Mouse (Mus musculus) forebrain, postnatal 0 days (tissue): ENCODE results near the gene Aldh1l2. TPM values are rescaled to one million over a fixed set of nuclear protein-coding genes. Genes with fewer than 3 reads are reported as not detected.
A peak's percentile ranks its signal among the peaks of the same experiment; 100 is the strongest.

Experiments used
- ATAC-seq: fragments of 200-750 bp; cut with Nextera tagmentation; 2 replicates; pipeline ENCODE4 v1.8.0; 2017; ENCODE audit warnings: mild to moderate bottlenecking, moderate library complexity
- DNase-seq: peaks from one replicate; pipeline ENCODE4 v3.0.0-alpha.2; 2015
- H3K27ac ChIP-seq: fragments of 300-500 bp; sonication (generic); 2 replicates; pipeline ENCODE4 v1.5.1; 2014; ENCODE audit warnings: low read depth, mild to moderate bottlenecking, antibody characterized with exemption, low read length, moderate library complexity, mixed read lengths
- H3K27me3 ChIP-seq: fragments of 300-500 bp; sonication (generic); 2 replicates; pipeline ENCODE4 v1.6.1; 2014; ENCODE audit warnings: mild to moderate bottlenecking, low read length, mixed read lengths; ENCODE audit not compliant: insufficient read depth
- H3K36me3 ChIP-seq: fragments of 300-500 bp; sonication (generic); 2 replicates; pipeline ENCODE4 v1.6.1; 2014; ENCODE audit warnings: mild to moderate bottlenecking, moderate library complexity; ENCODE audit not compliant: insufficient read depth
- H3K4me1 ChIP-seq: fragments of 300-500 bp; sonication (generic); 2 replicates; pipeline ENCODE4 v1.6.1; 2014; ENCODE audit warnings: antibody characterized with exemption; ENCODE audit not compliant: insufficient read depth
- H3K4me2 ChIP-seq: fragments of 300-500 bp; sonication (generic); 2 replicates; pipeline ENCODE4 v1.6.1; 2014; ENCODE audit warnings: low read depth, mild to moderate bottlenecking, moderate library complexity
- H3K4me3 ChIP-seq: fragments of 300-500 bp; sonication (generic); 2 replicates; pipeline ENCODE4 v1.5.1; 2014; ENCODE audit warnings: low read depth, low read length, mixed read lengths
- H3K9ac ChIP-seq: fragments of 300-500 bp; sonication (generic); 2 replicates; pipeline ENCODE4 v1.6.1; 2014; ENCODE audit warnings: mild to moderate bottlenecking
- H3K9me3 ChIP-seq: fragments of 300-500 bp; sonication (generic); 2 replicates; pipeline ENCODE4 v1.6.1; 2016; ENCODE audit warnings: low read length
- CTCF ChIP-seq: sonication (generic); IDR thresholded peaks from 2 replicates; pipeline ENCODE4 v1.5.1; 2016; ENCODE audit warnings: antibody characterized with exemption, control low read depth, low read depth
- WGBS: fragments of 180-500 bp; shearing (Covaris S2); extraction: QIAGEN DNeasy Blood & Tissue Kit; methylation state at CpG from one replicate; pipeline ENCODE4 v1.1.7; 2014; 5-methylcytosine and 5-hydroxymethylcytosine counted together
- polyA plus RNA-seq: library from polyadenylated mRNA; unstranded; fragments of >200 nt; fragmentation: Nextera tagmentation; extraction: Ambion mirVana; gene quantifications from 2 replicates; pipeline ENCODE4 v1.2.1, GENCODE M21; 2015
- total RNA-seq: library from RNA; depleted of rRNA; stranded (reverse); fragments of >200 nt; gene quantifications from 2 replicates; pipeline ENCODE4 v1.2.3, GENCODE M21; 2014; rRNA removed

The Aldh1l2 gene
- total RNA-seq: 25.1 and 29.5 TPM in 2 replicates
- polyA plus RNA-seq: 6.4 and 9.2 TPM in 2 replicates

- DNase-seq (no peak), ATAC-seq (peak; percentile 89)
- Histone ChIP-seq H3K36me3 (no peaks in the 10 kb centered on the region), H3K27ac (peak within 1 kb of the TSS; percentile 88), H3K4me2 (peak within 1 kb of the TSS; percentile 78), H3K9me3 (no peaks in the 10 kb centered on the region), H3K27me3 (no peaks in the 10 kb centered on the region), H3K4me3 (peak within 1 kb of the TSS; percentile 67), H3K4me1 (peaks cover 12% of the 10 kb centered on the region), H3K9ac (peak within 1 kb of the TSS; percentile 89)
- no peak for TF ChIP-seq CTCF
- under 1% methylated on average over 21 of the region's 21 CpGs for WGBS
Observed at GRCm38 (mm10) chr10:83533910-83534283, at the start of gene Aldh1l2. Aldh1l2 (minus strand) TSS chr10:83534140.

- Histone ChIP-seq H3K9ac (no peak overlapping the region), H3K9me3 (no peaks in the 10 kb centered on the region), H3K4me1 (no peaks in the 10 kb centered on the region), H3K4me2 (no peak overlapping the region), H3K27me3 (no peaks in the 10 kb centered on the region), H3K4me3 (no peak overlapping the region), H3K36me3 (peaks cover 68% of the 10 kb centered on the region), H3K27ac (no peak overlapping the region)
- ATAC-seq (no peak), DNase-seq (no peak)
- TF ChIP-seq CTCF: 0 out of 2 replicates have a peak, but pooled peaks have one; percentile 20
- 96% methylated on average over 7 of the region's 7 CpGs for WGBS
Observed at GRCm38 (mm10) chr10:83565449-83566441, 31.8 kb upstream of the Aldh1l2 start.

GRCm38 (mm10) chr10:83563005-83563404 is 29.1 kb upstream of the Aldh1l2 start:
- no peak overlapping the region for H3K4me2 ChIP-seq
- peaks cover 78% of the 10 kb centered on the region for H3K36me3 ChIP-seq
- TF ChIP-seq CTCF: no peak
- no peaks in the 10 kb centered on the region for H3K9me3 ChIP-seq
- no peak overlapping the region for H3K9ac ChIP-seq
- no peaks in the 10 kb centered on the region for H3K27me3 ChIP-seq
- H3K27ac ChIP-seq: no peak overlapping the region
- no peak overlapping the region for H3K4me3 ChIP-seq
- no peaks in the 10 kb centered on the region for H3K4me1 ChIP-seq
- ATAC-seq (no peak), DNase-seq (no peak)

GRCm38 (mm10) chr10:83545341-83545740 is 11.4 kb upstream of the Aldh1l2 start:
- Histone ChIP-seq H3K4me2 (peak overlapping the region; percentile 53; the same call in 1 of the 2 replicates), H3K27me3 (no peaks in the 10 kb centered on the region), H3K36me3 (peaks cover 16% of the 10 kb centered on the region), H3K9ac (no peak overlapping the region), H3K9me3 (no peaks in the 10 kb centered on the region), H3K4me1 (peaks cover 8% of the 10 kb centered on the region; the same call in 1 of the 2 replicates), H3K4me3 (no peak overlapping the region), H3K27ac (no peak overlapping the region)
- no peak for TF ChIP-seq CTCF
- WGBS: 69% methylated on average over 3 of the region's 3 CpGs
- ATAC-seq: no peak
- no peak for DNase-seq

- no peak for DNase-seq
- H3K4me1 ChIP-seq: peaks cover 8% of the 10 kb centered on the region; the same call in 1 of the 2 replicates
- no peaks in the 10 kb centered on the region for H3K9me3 ChIP-seq
- peaks cover 8% of the 10 kb centered on the region; the same call in 1 of the 2 replicates for H3K36me3 ChIP-seq
- peak; percentile 90 for ATAC-seq
- H3K27me3 ChIP-seq: no peaks in the 10 kb centered on the region
- peak overlapping the region; percentile 74 for H3K4me3 ChIP-seq
- H3K4me2 ChIP-seq: peak overlapping the region; percentile 53
- H3K9ac ChIP-seq: peak overlapping the region; percentile 77
- WGBS: 12% methylated on average over 40 of the region's 41 CpGs
- no peak; the same call in 1 of the 2 replicates for TF ChIP-seq CTCF
- peak overlapping the region; percentile 86 for H3K27ac ChIP-seq
Observed at GRCm38 (mm10) chr10:83544103-83544479, 10.2 kb upstream of the Aldh1l2 start.

GRCm38 (mm10) chr10:83543439-83544102 is 9.6 kb upstream of the Aldh1l2 start, which contains the start of gene Washc4:
Washc4 (plus strand) TSS chr10:83543752.
- H3K9ac ChIP-seq: peak within 1 kb of the TSS; percentile 77
- DNase-seq: peak; percentile 95
- H3K4me1 ChIP-seq: peaks cover 8% of the 10 kb centered on the region; the same call in 1 of the 2 replicates
- no peaks in the 10 kb centered on the region for H3K27me3 ChIP-seq
- peak within 1 kb of the TSS; percentile 53 for H3K4me2 ChIP-seq
- peak within 1 kb of the TSS; percentile 74 for H3K4me3 ChIP-seq
- H3K27ac ChIP-seq: peak within 1 kb of the TSS; percentile 86
- no peak; the same call in 1 of the 2 replicates for TF ChIP-seq CTCF
- 1% methylated on average over 49 of the region's 49 CpGs for WGBS
- peak; percentile 98 for ATAC-seq
- H3K36me3 ChIP-seq: peaks cover 8% of the 10 kb centered on the region; the same call in 1 of the 2 replicates
- H3K9me3 ChIP-seq: no peaks in the 10 kb centered on the region
